Mouse (Mus musculus) CD4-positive helper T cell, adult 2 months (primary cell): Measurements from ENCODE around the gene Plcl2.
"Not testable (repeated sequence)": the region's sequence is repeated elsewhere in the genome, so short reads cannot be mapped to it uniquely, and the experiment has no call there.

Source experiments
- DNase-seq: peaks from one replicate; pipeline ENCODE4 v3.0.0-alpha.2; 2012; ENCODE audit warnings: low read depth, missing footprints, low spot score

The Plcl2 gene

DNA sequence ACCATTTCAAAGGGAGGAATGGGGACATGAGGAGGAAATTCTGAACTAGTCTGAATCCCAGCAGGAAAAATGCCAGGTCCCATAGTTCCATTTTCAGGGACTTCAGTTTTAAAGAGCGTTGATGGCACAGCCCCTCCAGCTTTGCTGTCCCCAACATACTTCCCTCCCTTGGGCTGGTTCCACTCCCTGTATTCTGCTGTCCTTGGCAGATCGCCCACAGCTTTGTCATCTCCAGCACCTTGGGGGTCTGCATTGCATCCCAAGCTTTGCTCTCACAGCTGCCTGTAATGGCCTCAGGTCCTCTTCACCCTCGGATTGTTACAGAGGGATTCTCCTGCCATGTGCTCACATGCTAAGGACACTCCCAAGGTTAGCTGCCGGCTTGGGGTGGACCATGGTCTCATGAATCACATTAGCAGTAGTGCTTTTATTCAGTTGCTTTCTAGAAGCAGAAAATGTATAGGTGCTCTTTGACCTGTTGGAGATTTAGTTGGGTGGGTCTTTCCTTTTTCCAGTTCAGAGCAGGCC, 159.5 kb downstream of the Plcl2 start:
- no peak for DNase-seq

DNA sequence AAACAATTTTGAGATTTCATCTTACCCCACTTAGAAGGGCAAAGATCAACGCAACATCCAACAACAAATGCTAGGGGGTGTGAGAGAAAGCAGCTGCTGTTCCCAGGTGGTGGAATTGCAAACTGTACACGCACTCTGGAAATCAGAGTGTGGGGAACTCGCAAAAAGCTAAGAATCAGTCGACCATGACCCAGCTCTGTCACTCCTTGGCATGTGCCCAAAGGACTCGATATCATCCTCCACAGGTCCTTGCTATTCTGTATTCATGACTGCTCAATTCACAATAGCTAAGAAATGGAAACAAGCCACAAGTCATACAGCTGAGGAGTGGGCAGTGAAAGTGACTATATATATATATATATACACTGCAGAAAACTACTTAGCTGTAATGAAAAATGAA, 162.2 kb downstream of the Plcl2 start:
- DNase-seq: no peak

- DNase-seq: no peak
Measured at GRCm38 (mm10) chr17:50674580-50674979, 165.4 kb downstream of the Plcl2 start.

- DNase-seq: no peak
Measured at GRCm38 (mm10) chr17:50675231-50675630, 166.0 kb downstream of the Plcl2 start.

DNA sequence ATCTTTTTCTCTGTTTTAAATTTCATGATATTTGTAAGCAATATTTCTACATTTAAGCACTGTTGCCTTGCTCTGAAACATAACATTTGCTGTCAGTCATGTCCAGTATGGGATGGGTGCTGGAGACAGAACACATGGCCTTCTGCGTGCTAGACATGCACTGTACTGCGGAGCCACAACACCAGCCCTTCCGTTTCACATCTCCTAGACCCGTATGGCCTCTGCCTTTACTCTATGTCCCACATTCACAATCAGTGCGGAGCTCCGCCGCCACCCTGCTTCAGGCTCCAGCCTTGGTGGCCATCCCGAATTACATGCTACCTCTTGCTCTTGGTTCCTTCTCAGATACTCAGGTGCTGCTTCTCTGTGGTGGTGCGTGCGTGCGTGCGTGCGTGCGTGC, 168.1 kb downstream of the Plcl2 start:
- DNase-seq: no peak

GRCm38 (mm10) chr17:50677978-50678712, 168.9 kb downstream of the Plcl2 start:
- DNase-seq: peak; percentile 37

DNA sequence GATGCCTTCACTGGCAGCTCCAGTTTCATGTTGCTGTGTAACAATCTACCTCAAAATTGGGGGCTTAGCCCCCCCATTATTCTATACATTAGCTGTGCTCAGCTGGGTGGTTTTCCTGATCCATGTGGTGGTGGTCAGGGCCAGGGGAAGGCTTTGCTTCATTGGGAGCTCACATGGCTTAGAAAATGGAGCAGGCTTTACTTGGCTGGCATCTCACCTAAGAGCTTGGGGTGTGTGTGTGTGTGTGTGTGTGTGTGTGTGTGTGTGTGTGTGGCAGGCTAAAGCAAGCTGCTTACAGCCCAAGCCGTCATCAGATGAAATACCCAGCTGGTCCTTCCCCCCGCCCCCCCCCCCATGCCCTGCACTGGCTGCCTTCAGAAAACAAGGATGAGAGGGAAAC, 169.5 kb downstream of the Plcl2 start:
- DNase-seq: no peak

DNA sequence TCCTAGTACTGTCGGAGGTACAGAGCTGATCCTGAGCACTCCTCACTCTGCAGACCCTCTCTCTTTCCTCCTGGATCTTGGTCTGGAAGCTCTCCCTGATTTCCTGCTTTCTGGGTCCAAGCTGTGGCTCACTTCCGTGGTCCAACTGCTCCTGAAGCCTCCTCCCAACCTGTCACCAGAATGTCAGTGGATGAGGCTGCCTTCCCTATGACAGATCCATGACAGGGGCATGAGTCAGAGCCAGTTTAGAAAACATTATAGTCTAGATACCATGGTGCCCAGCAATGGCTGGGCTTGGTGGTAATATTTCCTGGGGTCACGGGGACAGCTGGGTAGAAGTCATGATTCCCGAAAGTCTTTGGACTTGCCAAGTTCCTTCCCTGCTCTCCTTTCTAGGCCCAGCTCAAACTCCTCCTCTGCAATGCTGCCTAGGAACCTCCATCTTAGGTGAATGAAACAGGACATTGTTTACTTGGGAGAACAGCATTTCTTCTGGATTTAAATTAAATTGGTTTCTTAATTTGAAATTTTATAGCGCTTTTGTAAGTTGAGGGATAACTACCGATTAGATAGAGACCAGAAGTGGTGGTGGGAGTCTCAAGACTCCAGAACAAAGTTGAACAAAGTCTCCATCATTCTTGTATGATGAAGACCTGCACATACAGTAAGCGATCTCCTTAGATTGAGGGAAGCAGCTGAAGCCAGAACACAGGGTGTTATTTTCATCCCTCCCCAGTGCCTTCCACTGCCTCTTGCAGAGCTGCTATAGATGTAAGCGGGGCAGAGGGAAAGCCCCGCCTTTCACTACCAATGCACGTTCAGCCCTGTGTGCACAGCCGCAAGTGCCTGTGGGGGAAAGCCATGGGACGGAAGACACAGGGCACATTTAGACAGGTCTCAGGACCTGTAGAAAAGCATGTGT, 170.7 kb downstream of the Plcl2 start:
- DNase-seq: no peak

DNA sequence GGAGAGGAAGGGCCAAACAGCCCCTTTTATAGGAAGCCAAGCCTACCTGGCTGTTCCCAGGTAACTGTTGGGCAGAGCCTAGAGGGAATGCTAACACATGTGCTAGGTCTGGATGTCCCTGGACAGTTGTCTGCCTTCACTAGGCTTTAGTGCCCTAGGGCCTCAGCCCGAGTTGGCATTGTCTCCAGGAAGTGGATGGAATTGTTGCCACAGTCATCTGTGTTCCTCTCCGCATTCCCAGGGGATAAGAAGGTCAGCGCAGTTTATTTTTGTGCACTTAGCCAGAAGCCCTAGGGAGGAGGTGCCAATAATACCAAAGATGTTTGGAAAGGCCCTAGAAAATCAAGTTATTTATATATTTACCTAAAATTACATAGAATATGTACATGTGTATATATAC, 173.5 kb downstream of the Plcl2 start:
- DNase-seq: no peak

DNA sequence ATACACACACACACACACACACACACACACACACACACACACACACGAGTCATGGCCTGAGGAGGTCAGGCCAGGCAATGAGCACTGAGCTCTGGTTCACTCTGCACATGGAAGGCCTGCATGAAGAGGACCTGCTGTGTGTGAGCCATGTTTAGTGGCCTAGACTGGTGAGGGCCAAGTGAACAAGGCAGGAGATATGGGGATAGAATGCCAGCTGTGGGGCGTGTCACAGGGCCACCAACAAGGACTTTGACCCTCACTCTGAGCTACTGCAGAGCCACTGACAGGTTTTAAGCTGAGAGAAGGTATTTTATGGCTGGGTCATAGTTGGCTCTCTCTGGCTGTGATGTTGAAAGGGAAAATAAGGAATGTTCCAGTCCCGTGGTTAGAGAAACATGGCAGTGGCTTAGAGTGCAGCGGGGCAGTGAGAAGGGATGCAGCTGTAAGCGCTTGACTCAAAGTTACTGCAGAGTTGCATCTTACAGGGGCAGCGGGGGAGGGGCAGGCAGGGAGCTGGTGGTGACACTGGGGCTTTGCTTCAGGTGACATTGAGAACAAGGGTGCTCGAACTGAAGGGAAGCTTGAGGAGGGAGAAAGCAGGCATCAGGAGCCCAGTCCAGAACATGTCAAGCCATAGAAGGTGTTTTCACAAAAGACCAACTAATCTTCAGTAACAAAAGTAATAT, 175.9 kb downstream of the Plcl2 start:
- no peak for DNase-seq

DNA sequence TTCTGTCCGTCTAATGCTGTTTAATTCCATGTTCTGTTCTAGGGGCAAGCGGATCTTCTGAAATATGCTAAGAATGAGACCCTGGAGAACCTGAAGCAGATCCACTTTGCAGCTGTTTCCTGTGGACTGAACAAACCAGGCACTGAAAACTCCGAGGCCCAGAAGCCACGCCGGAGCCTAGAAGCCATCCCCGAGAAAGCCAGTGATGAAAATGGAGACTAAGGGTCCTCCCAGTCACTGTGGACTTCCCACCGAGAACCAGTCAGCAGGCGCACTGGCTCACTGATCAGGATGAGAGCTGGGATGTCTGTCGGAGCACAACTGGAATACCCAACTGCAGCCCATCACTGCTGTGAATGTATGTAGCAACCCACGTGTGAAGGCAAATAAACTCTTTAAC, 178.5 kb downstream of the Plcl2 start:
- DNase-seq: no peak

GRCm38 (mm10) chr17:50688135-50688534, 178.9 kb downstream of the Plcl2 start:
- DNase-seq: no peak

DNA sequence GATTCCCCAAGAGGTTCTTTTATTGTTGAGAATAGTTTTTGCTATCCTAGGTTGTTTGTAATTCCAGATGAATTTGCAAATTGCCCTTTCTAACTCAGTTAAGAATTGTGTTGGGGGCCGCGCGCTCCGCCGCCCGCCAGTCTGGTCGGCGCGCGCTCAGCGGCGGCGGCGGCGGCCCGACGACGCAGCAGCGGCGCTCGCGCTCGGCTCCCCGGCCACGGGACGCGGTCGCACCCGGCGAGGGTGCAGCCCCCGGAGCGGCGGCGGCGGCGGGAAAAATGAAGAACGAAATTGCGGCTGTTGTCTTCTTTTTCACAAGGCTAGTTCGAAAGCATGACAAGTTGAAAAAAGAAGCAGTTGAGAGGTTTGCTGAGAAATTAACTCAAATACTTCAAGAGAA, 189.2 kb downstream of the Plcl2 start:
- DNase-seq: not testable (repeated sequence)

- DNase-seq: no peak
Measured at GRCm38 (mm10) chr17:50710497-50711222, 201.5 kb downstream of the Plcl2 start.

DNA sequence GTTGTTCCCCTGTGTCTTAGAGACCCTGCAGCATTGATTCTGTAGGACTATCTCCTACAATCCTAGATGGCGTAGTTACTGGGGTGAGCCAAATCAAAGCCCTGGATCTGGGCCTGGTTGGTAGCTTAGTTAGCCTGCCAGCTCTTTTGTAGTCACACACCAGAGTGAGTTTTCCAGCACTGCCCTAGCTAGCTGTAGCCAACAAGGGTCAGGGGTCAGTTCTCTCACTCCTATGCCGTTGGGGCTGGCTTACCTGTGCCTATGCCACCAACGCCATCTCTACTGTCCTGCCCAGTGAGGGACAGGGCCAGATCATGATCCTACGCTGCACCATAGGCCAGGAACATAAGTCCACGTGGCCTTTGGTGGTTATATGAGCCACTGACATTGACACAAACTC, 208.4 kb downstream of the Plcl2 start:
- no peak for DNase-seq

DNA sequence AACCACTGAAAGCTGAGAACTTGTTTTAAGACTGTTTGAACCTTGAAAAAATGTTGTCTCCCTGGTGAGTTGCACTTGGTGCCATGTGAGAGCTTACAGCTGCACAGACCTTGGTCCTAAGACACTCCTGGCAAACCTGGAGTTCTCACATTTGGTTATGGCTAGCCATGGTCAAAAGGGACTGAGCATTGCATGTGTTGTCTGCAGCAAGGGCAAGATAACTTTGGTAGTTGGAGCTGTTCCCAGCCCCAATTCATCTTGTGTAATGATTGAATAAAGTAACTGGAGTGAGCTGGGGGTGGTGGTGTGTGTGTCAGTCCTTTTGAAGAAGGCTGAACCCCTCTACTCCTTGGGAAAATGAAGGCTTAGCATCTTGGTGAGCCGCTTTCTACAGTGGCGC, 215.2 kb downstream of the Plcl2 start:
- DNase-seq: no peak

DNA sequence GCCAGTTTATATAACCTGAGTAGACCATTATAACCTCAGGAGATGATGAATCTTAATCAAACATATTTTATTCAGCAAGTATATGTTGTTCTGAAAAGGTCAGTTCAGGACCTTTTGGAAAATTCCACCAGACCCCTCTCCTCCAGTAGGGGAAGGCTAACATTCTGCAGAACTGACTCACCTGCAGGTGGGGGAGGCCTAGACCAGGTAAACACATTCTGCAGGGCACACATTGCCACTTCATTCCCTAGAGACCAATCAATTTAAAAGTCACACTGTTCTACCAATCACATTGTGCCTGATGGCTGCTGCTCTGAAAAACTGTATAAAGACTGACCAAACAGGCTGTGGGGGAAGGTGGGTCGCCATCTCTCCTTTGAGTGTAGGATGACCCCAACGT, 217.1 kb downstream of the Plcl2 start:
- no peak for DNase-seq

GRCm38 (mm10) chr17:50729031-50729430, 219.8 kb downstream of the Plcl2 start:
- no peak for DNase-seq

DNA sequence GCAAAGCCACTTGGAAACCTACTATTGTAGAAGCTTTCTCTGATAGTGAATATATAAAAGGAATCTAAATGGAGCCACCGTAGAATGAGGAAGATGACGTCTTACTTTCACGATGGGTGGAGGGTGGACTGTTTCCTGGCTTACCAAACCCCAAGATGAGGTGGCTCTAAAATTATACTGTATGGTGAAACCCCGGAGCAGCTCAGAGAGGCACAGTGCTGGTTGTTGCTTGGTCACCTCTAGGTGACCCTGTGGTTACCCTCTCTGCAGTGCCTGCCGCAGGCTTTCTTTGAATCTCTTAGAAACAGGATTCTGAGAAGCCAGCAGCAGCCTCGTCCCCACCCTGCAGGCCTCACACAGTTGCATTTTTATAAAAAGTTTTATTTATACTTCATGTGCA, 220.4 kb downstream of the Plcl2 start:
- DNase-seq: peak; percentile 59

GRCm38 (mm10) chr17:50730896-50731295, 221.7 kb downstream of the Plcl2 start:
- DNase-seq: peak; percentile 27

DNA sequence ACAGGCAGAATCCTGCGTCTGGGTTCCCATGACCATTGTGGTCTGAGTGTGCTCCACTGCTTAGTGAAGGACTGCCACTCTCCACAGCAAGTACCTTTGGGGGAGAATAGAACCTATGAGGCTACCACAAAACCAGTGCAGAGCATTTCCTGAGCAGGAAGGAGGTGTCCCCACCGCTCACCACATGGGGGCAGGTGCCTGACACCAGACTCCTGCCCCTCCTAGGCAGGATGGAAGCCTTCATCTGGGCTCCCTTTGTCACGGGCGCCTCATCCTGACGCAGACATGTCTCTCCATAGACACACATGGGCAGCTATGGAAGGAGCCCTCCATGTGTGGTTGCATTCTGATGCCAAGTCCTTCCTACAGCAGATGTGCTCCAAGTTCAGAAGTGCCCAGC, 222.7 kb downstream of the Plcl2 start:
- DNase-seq: peak; percentile 62
